Mouse (Mus musculus): ENCODE data around the gene B230219D22Rik. TPM values are rescaled to one million over a fixed set of nuclear protein-coding genes. Genes with fewer than 3 reads are reported as not detected.
A peak's percentile ranks its signal among the peaks of the same experiment; 100 is the strongest.

Gene B230219D22Rik
- polyA plus RNA-seq (2012; rRNA removed): 16.2 and 18.2 TPM in 2 replicates

DNA sequence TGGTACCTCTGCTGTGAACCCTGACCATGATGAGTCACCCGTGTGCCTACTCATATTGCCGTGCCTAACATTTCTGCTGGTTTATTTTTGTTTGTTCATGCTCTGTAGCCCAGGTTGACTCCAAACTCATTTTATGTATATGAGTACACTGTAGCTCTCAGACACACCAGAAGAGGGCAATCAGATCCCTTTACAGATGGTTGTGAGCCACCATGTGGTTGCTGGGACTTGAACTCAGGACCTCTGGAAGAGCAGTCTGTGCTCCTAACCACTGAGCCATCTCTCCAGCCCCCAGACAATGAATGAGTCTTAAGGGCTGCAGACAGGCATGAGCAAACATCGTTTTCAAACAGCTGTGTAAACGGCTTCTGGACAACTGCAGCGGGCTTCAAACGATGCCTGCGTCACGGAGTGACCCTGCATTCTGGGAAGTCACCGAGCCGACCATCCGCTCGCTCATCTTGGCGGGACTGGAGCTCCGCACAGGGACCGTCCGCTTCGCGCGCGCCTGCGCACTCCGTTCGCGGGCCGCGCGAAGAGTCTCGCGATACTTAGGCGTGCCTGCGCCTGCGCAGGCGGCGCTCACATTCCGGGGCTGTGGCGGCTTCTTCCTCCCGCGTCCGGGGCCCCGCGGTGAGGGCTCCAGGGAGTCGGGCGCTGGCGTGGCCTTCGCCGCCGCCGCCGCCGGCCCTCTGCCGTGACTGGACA is at the start of gene B230219D22Rik:
Gene B230219D22Rik, plus strand, starts transcription at position 590 of the 708 bp plus-strand sequence.
- Histone ChIP-seq H3K4me1 (ENCODE audit: control insufficient read depth, insufficient read depth, insufficient read length) (peaks cover 7% of the 10 kb centered on the region), H3K27ac (ENCODE audit: insufficient read depth, low read length) (peak within 1 kb of the TSS; percentile 94), H3K36me3 (ENCODE audit: control insufficient read depth, insufficient read depth, low read length) (no peaks in the 10 kb centered on the region), H3K27me3 (ENCODE audit: control insufficient read depth, insufficient read depth, low read length) (no peaks in the 10 kb centered on the region), H3K4me3 (ENCODE audit: extremely low read depth, insufficient read depth, insufficient read length) (peak within 1 kb of the TSS; percentile 99)
- TF ChIP-seq CTCF (IDR thresholded peaks at IDR 0.05; ENCODE audit: extremely low read depth, insufficient read depth, insufficient read length, insufficient replicate concordance) (no peak), POLR2A (IDR thresholded peaks at IDR 0.05; ENCODE audit: low read depth, low read length) (peak; percentile 86)
- peak; percentile 82 to 83 for DNase-seq (ENCODE audit: low read depth in 1 of 2, low spot score in 2 of 2)
- WGBS: under 1% methylated on average over 51 of the region's 51 CpGs

GRCm38 (mm10) chr13:55644525-55644924 is 48.4 kb upstream of the B230219D22Rik start:
- whole genome bisulfite sequencing: 98% methylated on average over 2 of the region's 2 CpGs
- no peak for DNase-seq (ENCODE audit: low read depth in 1 of 2, low spot score in 2 of 2)

GRCm38 (mm10) chr13:55650098-55650497 is 42.8 kb upstream of the B230219D22Rik start:
- TF ChIP-seq POLR2A (IDR thresholded peaks at IDR 0.05; ENCODE audit: low read depth, low read length) (no peak), CTCF (IDR thresholded peaks at IDR 0.05; ENCODE audit: extremely low read depth, insufficient read depth, insufficient read length, insufficient replicate concordance) (no peak)
- Histone ChIP-seq H3K36me3 (ENCODE audit: control insufficient read depth, insufficient read depth, low read length) (peaks cover 74% of the 10 kb centered on the region), H3K27me3 (ENCODE audit: control insufficient read depth, insufficient read depth, low read length) (no peaks in the 10 kb centered on the region), H3K4me1 (ENCODE audit: control insufficient read depth, insufficient read depth, insufficient read length) (no peaks in the 10 kb centered on the region), H3K4me3 (ENCODE audit: extremely low read depth, insufficient read depth, insufficient read length) (no peak overlapping the region), H3K27ac (ENCODE audit: insufficient read depth, low read length) (no peak overlapping the region)
- WGBS: 94% methylated on average over 12 of the region's 12 CpGs
- DNase-seq (ENCODE audit: low read depth in 1 of 2, low spot score in 2 of 2): no peak

More at GRCm38 (mm10) chr13:55644525-55644924, 48.4 kb upstream of the B230219D22Rik start:
- Histone ChIP-seq H3K27ac (ENCODE audit: insufficient read depth, low read length) (no peak overlapping the region), H3K4me1 (ENCODE audit: control insufficient read depth, insufficient read depth, insufficient read length) (no peaks in the 10 kb centered on the region), H3K4me3 (ENCODE audit: extremely low read depth, insufficient read depth, insufficient read length) (no peak overlapping the region), H3K27me3 (ENCODE audit: control insufficient read depth, insufficient read depth, low read length) (no peaks in the 10 kb centered on the region), H3K36me3 (ENCODE audit: control insufficient read depth, insufficient read depth, low read length) (peaks cover 36% of the 10 kb centered on the region)
- no peak for TF ChIP-seq POLR2A (IDR thresholded peaks at IDR 0.05; ENCODE audit: low read depth, low read length)

- WGBS: 86% methylated on average over 6 of the region's 6 CpGs
- Histone ChIP-seq H3K27ac (ENCODE audit: insufficient read depth, low read length) (no peak overlapping the region), H3K4me3 (ENCODE audit: extremely low read depth, insufficient read depth, insufficient read length) (no peak overlapping the region), H3K36me3 (ENCODE audit: control insufficient read depth, insufficient read depth, low read length) (peaks cover 72% of the 10 kb centered on the region), H3K4me1 (ENCODE audit: control insufficient read depth, insufficient read depth, insufficient read length) (no peaks in the 10 kb centered on the region), H3K27me3 (ENCODE audit: control insufficient read depth, insufficient read depth, low read length) (no peaks in the 10 kb centered on the region)
- TF ChIP-seq CTCF (IDR thresholded peaks at IDR 0.05; ENCODE audit: extremely low read depth, insufficient read depth, insufficient read length, insufficient replicate concordance) (no peak), POLR2A (IDR thresholded peaks at IDR 0.05; ENCODE audit: low read depth, low read length) (no peak)
- no peak for DNase-seq (ENCODE audit: low read depth in 1 of 2, low spot score in 2 of 2)
Measured at GRCm38 (mm10) chr13:55650980-55651379, 41.9 kb upstream of the B230219D22Rik start.

- no peak overlapping the region for H3K27ac ChIP-seq (ENCODE audit: insufficient read depth, low read length)
- DNase-seq (ENCODE audit: low read depth in 1 of 2, low spot score in 2 of 2): peak in 1 of 2 experiments; percentile 26
- H3K36me3 ChIP-seq (ENCODE audit: control insufficient read depth, insufficient read depth, low read length): peaks cover 44% of the 10 kb centered on the region
- TF ChIP-seq CTCF (IDR thresholded peaks at IDR 0.05; ENCODE audit: extremely low read depth, insufficient read depth, insufficient read length, insufficient replicate concordance) (peak; percentile 38; the same call in 1 of the 2 replicates), POLR2A (IDR thresholded peaks at IDR 0.05; ENCODE audit: low read depth, low read length) (no peak)
- no peaks in the 10 kb centered on the region for H3K27me3 ChIP-seq (ENCODE audit: control insufficient read depth, insufficient read depth, low read length)
- H3K4me3 ChIP-seq (ENCODE audit: extremely low read depth, insufficient read depth, insufficient read length): no peak overlapping the region
- 91% methylated on average over 6 of the region's 6 CpGs for WGBS
- H3K4me1 ChIP-seq (ENCODE audit: control insufficient read depth, insufficient read depth, insufficient read length): no peaks in the 10 kb centered on the region
Measured at GRCm38 (mm10) chr13:55668550-55668949, 24.4 kb upstream of the B230219D22Rik start.

GRCm38 (mm10) chr13:55672711-55673110 is 20.2 kb upstream of the B230219D22Rik start:
- TF ChIP-seq POLR2A (IDR thresholded peaks at IDR 0.05; ENCODE audit: low read depth, low read length) (no peak), CTCF (IDR thresholded peaks at IDR 0.05; ENCODE audit: extremely low read depth, insufficient read depth, insufficient read length, insufficient replicate concordance) (no peak)
- Histone ChIP-seq H3K4me3 (ENCODE audit: extremely low read depth, insufficient read depth, insufficient read length) (no peak overlapping the region), H3K27ac (ENCODE audit: insufficient read depth, low read length) (peak overlapping the region; percentile 52), H3K27me3 (ENCODE audit: control insufficient read depth, insufficient read depth, low read length) (no peaks in the 10 kb centered on the region), H3K36me3 (ENCODE audit: control insufficient read depth, insufficient read depth, low read length) (peaks cover 43% of the 10 kb centered on the region), H3K4me1 (ENCODE audit: control insufficient read depth, insufficient read depth, insufficient read length) (no peaks in the 10 kb centered on the region)
- DNase-seq (ENCODE audit: low read depth in 1 of 2, low spot score in 2 of 2): no peak
- WGBS: 77% methylated on average over 6 of the region's 6 CpGs

GRCm38 (mm10) chr13:55677364-55677763 is 15.6 kb upstream of the B230219D22Rik start:
- Histone ChIP-seq H3K27ac (ENCODE audit: insufficient read depth, low read length) (no peak overlapping the region), H3K27me3 (ENCODE audit: control insufficient read depth, insufficient read depth, low read length) (no peaks in the 10 kb centered on the region), H3K36me3 (ENCODE audit: control insufficient read depth, insufficient read depth, low read length) (peaks cover 34% of the 10 kb centered on the region), H3K4me3 (ENCODE audit: extremely low read depth, insufficient read depth, insufficient read length) (no peak overlapping the region), H3K4me1 (ENCODE audit: control insufficient read depth, insufficient read depth, insufficient read length) (no peaks in the 10 kb centered on the region)
- no peak for DNase-seq (ENCODE audit: low read depth in 1 of 2, low spot score in 2 of 2)
- WGBS: 44% methylated on average over 8 of the region's 8 CpGs
- TF ChIP-seq CTCF (IDR thresholded peaks at IDR 0.05; ENCODE audit: extremely low read depth, insufficient read depth, insufficient read length, insufficient replicate concordance) (no peak), POLR2A (IDR thresholded peaks at IDR 0.05; ENCODE audit: low read depth, low read length) (no peak)

All from spleen, adult 2 months (tissue).